Mouse (Mus musculus) megakaryocyte, embryonic 14.5 days (primary cell): Measurements from ENCODE around the gene Sbk1.

ENCODE experiments used
- FLI1 ChIP-seq: IDR thresholded peaks from 2 replicates; pipeline ENCODE4 v1.6.1; 2012; ENCODE audit warnings: low read length, inconsistent platforms, mixed read lengths
- GATA1 ChIP-seq: IDR thresholded peaks from 3 replicates; pipeline ENCODE4 v1.6.1; 2012; ENCODE audit warnings: mixed read lengths, low read length, inconsistent platforms, borderline replicate concordance

- TF ChIP-seq GATA1 (no peak), FLI1 (no peak)
These were observed 11.9 kb upstream of the Sbk1 start for GRCm38 (mm10) chr7:126260280-126261210.
